Mouse (Mus musculus) lung, embryonic 14.5 days (tissue): ENCODE data around the gene Boc. TPM values are rescaled to one million over a fixed set of nuclear protein-coding genes. Genes with fewer than 3 reads are reported as not detected.
A peak's percentile ranks its signal among the peaks of the same experiment; 100 is the strongest.

ENCODE experiments used
- ATAC-seq: fragments of 200-750 bp; cut with Nextera tagmentation; 2 replicates; pipeline ENCODE4 v1.8.0; 2017; ENCODE audit warnings: mild to moderate bottlenecking, moderate TSS enrichment, moderate library complexity; ENCODE audit not compliant: insufficient read depth
- DNase-seq: peaks from one replicate; pipeline ENCODE4 v3.0.0-alpha.2; 2015
- H3K27ac ChIP-seq: fragments of 300-500 bp; sonication (generic); 2 replicates; pipeline ENCODE4 v1.5.1; 2014; ENCODE audit warnings: low read depth, mild to moderate bottlenecking, moderate library complexity
- H3K27me3 ChIP-seq: fragments of 300-500 bp; sonication (generic); 2 replicates; pipeline ENCODE4 v1.6.1; 2014; ENCODE audit warnings: low read length, control low read depth; ENCODE audit not compliant: insufficient read depth
- H3K36me3 ChIP-seq: fragments of 300-500 bp; sonication (generic); 2 replicates; pipeline ENCODE4 v1.6.1; 2014; ENCODE audit warnings: control low read depth; ENCODE audit not compliant: insufficient read depth
- H3K4me1 ChIP-seq: fragments of 300-500 bp; sonication (generic); 2 replicates; pipeline ENCODE4 v1.6.1; 2014; ENCODE audit warnings: antibody characterized with exemption, control low read depth; ENCODE audit not compliant: insufficient read depth
- H3K4me2 ChIP-seq: fragments of 300-500 bp; sonication (generic); 2 replicates; pipeline ENCODE4 v1.6.1; 2014; ENCODE audit warnings: mild to moderate bottlenecking
- H3K4me3 ChIP-seq: fragments of 300-500 bp; sonication (generic); 2 replicates; pipeline ENCODE4 v1.5.1; 2014; ENCODE audit warnings: low read depth, low read length
- H3K9ac ChIP-seq: fragments of 300-500 bp; sonication (generic); 2 replicates; pipeline ENCODE4 v1.6.1; 2014
- H3K9me3 ChIP-seq: fragments of 300-500 bp; sonication (generic); 2 replicates; pipeline ENCODE4 v1.6.1; 2016; ENCODE audit warnings: low read depth, low read length, control low read depth
- CTCF ChIP-seq: IDR thresholded peaks from 2 replicates; pipeline ENCODE4 v1.5.1; 2016; ENCODE audit warnings: antibody characterized with exemption, low read depth
- WGBS: fragments of 180-500 bp; shearing (Covaris S2); extraction: QIAGEN DNeasy Blood & Tissue Kit; methylation state at CpG from one replicate; pipeline ENCODE4 v1.1.7; 2014; 5-methylcytosine and 5-hydroxymethylcytosine counted together
- polyA plus RNA-seq: library from polyadenylated mRNA; unstranded; fragments of >200 nt; fragmentation: Nextera tagmentation; extraction: Ambion mirVana; gene quantifications from 2 replicates; pipeline ENCODE4 v1.2.1, GENCODE M21; 2014

The Boc gene
- polyA plus RNA-seq, 1 experiment from 2014 or later, result 38.8 TPM

DNA sequence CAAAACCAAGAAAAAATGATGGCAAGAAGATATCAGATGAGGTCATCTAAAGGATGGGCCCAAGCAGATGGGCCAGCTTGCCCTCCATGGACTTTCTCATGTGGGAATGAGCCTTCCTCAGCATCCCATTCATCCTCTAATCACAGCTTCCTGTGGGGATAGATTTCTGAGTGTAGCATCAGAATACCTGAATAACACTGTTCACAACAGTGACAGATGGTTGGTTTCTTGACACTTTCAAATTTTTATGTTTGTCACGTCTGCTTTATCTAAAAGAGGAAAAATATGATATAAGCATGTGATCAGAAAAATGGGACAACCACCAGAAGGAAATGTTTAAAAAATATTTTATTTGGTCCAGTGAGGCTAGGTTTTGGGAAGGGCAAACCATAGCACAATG is 30.8 kb upstream of the Boc start:
- DNase-seq (no peak), ATAC-seq (no peak)
- no peak overlapping the region for H3K4me2 ChIP-seq
- no peaks in the 10 kb centered on the region for H3K9me3 ChIP-seq
- H3K9ac ChIP-seq, result no peak overlapping the region
- WGBS, result 62% methylated on average over 1 of the region's 1 CpGs
- no peak overlapping the region for H3K27ac ChIP-seq
- TF ChIP-seq CTCF, result no peak
- H3K4me1 ChIP-seq, result no peaks in the 10 kb centered on the region
- no peaks in the 10 kb centered on the region for H3K36me3 ChIP-seq
- no peak overlapping the region for H3K4me3 ChIP-seq
- H3K27me3 ChIP-seq, result no peaks in the 10 kb centered on the region

DNA sequence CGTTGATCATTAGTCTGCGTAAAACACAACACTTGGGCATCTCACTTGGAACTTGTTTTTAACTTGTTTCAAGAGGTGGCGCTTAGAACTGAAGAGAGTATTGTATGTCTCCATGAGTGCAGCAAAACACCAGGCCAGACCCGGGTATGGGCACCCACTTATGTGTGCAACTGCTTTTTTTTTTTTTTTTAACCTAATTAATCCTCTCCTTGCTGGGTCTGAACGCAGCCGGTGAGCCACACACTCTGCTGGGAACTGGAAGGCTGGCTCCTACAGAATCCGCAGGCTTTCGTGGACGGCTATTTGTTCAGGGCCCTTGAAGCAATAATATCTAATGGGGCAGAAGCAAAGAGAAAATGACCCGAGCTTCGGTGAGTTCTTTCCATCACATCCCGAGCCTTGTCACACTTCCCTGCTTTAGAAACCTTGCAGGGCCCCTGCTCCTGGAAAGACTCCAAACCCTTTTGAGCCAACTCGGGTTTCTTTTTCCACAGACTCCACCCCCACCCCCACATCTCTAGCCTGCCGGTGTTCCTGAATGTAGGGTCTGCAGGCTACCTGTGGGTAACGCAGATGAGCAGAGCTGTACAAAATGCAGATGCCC is 20.8 kb upstream of the Boc start:
- H3K4me2 ChIP-seq, result peak overlapping the region; percentile 46; the same call in 1 of the 2 replicates
- H3K9me3 ChIP-seq, result no peaks in the 10 kb centered on the region
- WGBS, result 19% methylated on average over 15 of the region's 15 CpGs
- no peak overlapping the region for H3K4me3 ChIP-seq
- ATAC-seq (peak; percentile 69; the same call in 1 of the 2 replicates), DNase-seq (peak; percentile 79)
- no peak for TF ChIP-seq CTCF
- H3K36me3 ChIP-seq, result no peaks in the 10 kb centered on the region
- no peaks in the 10 kb centered on the region for H3K27me3 ChIP-seq
- H3K9ac ChIP-seq, result no peak overlapping the region
- H3K4me1 ChIP-seq, result peaks cover 8% of the 10 kb centered on the region; the same call in 1 of the 2 replicates
- peak overlapping the region; percentile 12; the same call in 1 of the 2 replicates for H3K27ac ChIP-seq

DNA sequence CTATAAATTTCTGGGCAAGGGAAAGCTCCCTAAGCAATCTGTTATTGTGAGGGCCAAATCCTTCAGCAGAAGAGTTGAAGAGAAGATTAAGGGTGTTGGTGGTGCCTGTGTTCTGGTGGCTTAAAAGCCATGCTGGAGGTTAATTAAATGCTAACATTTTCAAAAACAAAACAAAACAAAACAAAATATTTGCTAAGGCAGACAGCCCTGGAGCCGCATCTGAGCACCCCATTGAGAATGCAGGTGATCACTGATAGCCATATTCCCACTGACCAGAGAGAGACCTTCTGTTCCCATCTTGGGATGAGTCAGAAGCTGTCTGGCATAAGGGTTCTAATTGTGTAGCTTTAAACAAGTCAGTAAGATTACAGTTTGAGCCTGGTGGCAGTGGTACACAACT is 19.9 kb upstream of the Boc start:
- H3K27ac ChIP-seq, result no peak overlapping the region
- TF ChIP-seq CTCF, result no peak

DNA sequence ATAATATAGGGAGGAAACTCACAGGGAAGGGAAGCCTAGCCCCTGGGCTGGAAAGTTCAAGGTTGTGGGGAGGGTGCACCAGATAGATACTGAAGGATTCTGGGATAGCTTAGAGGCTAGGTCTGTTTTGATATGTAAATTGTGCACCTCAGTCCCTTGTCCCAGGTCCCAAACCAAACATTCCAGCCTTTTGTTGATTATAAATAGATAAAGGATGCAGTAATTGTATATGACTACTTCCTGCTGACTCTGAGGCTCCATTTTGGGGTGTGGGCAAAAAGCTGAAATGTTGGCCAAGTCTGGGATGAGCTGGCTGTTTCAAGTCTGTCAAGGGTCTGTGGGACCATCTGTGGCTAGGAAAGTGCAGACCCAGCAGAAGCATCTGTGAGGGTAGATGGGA is 9.4 kb upstream of the Boc start:
- Histone ChIP-seq H3K4me2 (no peak overlapping the region), H3K4me3 (no peak overlapping the region), H3K4me1 (no peaks in the 10 kb centered on the region), H3K9ac (no peak overlapping the region), H3K27me3 (no peaks in the 10 kb centered on the region), H3K36me3 (no peaks in the 10 kb centered on the region), H3K9me3 (no peaks in the 10 kb centered on the region), H3K27ac (no peak overlapping the region)
- TF ChIP-seq CTCF, result no peak
- DNase-seq (no peak), ATAC-seq (no peak)

More for the DNA sequence above, 19.9 kb upstream of the Boc start:
- Histone ChIP-seq H3K4me2 (no peak overlapping the region), H3K9ac (no peak overlapping the region), H3K4me3 (no peak overlapping the region), H3K36me3 (no peaks in the 10 kb centered on the region), H3K9me3 (no peaks in the 10 kb centered on the region), H3K27me3 (no peaks in the 10 kb centered on the region), H3K4me1 (peaks cover 8% of the 10 kb centered on the region; the same call in 1 of the 2 replicates)
- no peak for DNase-seq
- 94% methylated on average over 1 of the region's 1 CpGs for WGBS
- ATAC-seq, result no peak

DNA sequence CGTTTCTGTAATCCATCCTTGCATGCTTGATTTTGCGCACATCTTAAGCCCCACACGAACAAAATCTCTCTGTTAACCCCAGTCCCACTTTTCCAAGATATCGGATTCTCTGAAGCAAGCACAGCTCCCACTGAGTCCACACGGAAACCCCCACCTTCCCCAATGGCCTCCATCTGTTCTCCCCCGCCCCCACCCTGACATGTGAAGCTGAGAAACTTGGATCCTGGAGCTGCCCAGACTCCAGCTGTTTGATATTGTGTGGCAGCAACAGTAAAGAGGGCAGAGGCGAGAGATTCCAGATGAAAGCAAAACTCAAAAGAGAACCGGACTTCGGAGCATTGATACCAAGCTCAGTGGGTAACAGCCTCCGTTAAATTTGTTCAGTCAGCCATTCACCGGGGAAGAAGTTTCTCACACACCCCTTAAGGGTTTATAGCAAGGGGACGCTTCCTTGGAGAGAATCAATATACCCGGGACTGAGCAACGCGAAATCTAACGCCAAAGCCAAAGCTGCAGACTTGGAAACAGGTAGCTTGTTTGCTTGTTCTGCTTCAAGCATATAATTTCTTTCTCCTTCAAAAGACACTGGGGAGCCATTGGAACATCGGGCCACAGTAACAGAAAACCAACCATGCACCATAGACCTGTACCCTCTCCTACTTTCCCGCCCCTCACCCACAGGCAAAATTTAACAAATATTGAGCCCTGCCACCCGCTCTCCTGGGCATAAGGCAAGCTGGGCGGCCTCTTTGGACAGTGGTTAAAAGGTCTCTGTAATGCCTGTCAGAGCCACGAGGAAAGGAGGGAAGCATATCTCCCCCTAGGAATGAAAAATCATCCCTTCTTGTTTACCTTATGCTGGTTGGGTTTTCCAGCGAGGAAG is 6.9 kb upstream of the Boc start:
- no peaks in the 10 kb centered on the region for H3K36me3 ChIP-seq
- H3K9me3 ChIP-seq, result no peaks in the 10 kb centered on the region
- 29% methylated on average over 22 of the region's 22 CpGs for WGBS
- no peaks in the 10 kb centered on the region for H3K4me1 ChIP-seq
- no peak for TF ChIP-seq CTCF
- peak; percentile 53 for DNase-seq
- H3K4me3 ChIP-seq, result peak overlapping the region; percentile 11; the same call in 1 of the 2 replicates
- H3K27ac ChIP-seq, result no peak overlapping the region
- ATAC-seq, result peak; percentile 62; the same call in 1 of the 2 replicates
- H3K27me3 ChIP-seq, result no peaks in the 10 kb centered on the region
- peak overlapping the region; percentile 49 for H3K4me2 ChIP-seq
- H3K9ac ChIP-seq, result no peak overlapping the region

DNA sequence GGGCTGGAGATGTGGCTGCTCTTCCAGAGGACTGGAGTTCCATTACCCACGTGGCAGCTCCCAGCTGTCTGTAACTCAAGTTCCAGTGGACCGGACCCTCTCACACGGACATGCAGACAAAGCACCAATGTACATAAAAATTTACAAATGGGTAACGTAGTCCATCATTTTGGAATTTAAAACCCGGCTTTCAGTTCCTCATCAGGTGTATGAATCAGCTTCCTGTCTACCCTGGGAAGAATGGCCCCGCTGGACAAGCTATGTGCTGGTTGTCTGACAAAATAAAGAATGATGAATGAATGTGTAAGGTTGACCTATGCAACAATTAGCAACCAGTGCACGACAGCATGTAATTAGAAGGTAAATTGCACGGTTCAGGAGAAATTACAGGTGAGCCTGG is 5.7 kb upstream of the Boc start:
- Histone ChIP-seq H3K27ac (no peak overlapping the region), H3K9ac (no peak overlapping the region), H3K36me3 (no peaks in the 10 kb centered on the region), H3K27me3 (no peaks in the 10 kb centered on the region), H3K4me2 (no peak overlapping the region), H3K4me1 (no peaks in the 10 kb centered on the region; the same call in 1 of the 2 replicates), H3K4me3 (no peak overlapping the region), H3K9me3 (no peaks in the 10 kb centered on the region)
- TF ChIP-seq CTCF, result no peak
- WGBS, result 66% methylated on average over 8 of the region's 8 CpGs
- ATAC-seq (no peak), DNase-seq (no peak)

DNA sequence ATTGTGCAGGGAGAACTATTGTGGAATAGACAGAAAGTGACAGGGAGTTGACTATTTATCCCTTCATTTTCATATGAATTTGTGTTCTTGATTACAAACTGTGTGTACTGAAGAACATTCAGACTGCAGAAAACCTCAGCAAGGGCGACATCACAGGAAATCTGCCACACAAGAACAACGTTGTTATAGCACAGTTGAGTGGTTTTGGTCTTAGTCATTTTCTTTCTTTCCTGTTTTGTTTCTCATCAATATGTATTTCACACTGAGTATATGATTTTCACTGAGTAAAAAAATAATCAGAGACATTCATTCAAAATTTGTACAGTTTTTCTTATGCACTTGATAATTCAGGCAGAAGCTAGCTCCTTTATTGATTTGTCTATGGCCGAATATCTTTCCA is 3.4 kb upstream of the Boc start:
- no peak for TF ChIP-seq CTCF
- H3K4me3 ChIP-seq, result no peak overlapping the region
- no peak for ATAC-seq
- H3K4me1 ChIP-seq, result no peaks in the 10 kb centered on the region; the same call in 1 of the 2 replicates
- no peak for DNase-seq
- H3K36me3 ChIP-seq, result no peaks in the 10 kb centered on the region
- no peak overlapping the region for H3K4me2 ChIP-seq
- no peaks in the 10 kb centered on the region for H3K27me3 ChIP-seq
- 71% methylated on average over 3 of the region's 3 CpGs for WGBS
- no peaks in the 10 kb centered on the region for H3K9me3 ChIP-seq
- no peak overlapping the region for H3K9ac ChIP-seq
- H3K27ac ChIP-seq, result no peak overlapping the region
